Mouse (Mus musculus) G1E (cell line): ENCODE results near the gene Grin2b.

Source experiments
- CTCF ChIP-seq: IDR thresholded peaks from 2 replicates; pipeline ENCODE4 v1.5.1; 2012; ENCODE audit warnings: low read depth, low read length, inconsistent platforms, mixed read lengths
- GATA1 ChIP-seq: IDR thresholded peaks from 2 replicates; pipeline ENCODE4 v1.6.1; 2012; ENCODE audit warnings: borderline replicate concordance, low read length, inconsistent platforms, mixed read lengths
- POLR2AphosphoS5 ChIP-seq: IDR thresholded peaks from 2 replicates; pipeline ENCODE4 v1.6.1; 2012; ENCODE audit warnings: low read depth, low read length, inconsistent platforms; ENCODE audit not compliant: insufficient replicate concordance
- TAL1 ChIP-seq: conservative IDR thresholded peaks from 2 replicates; pipeline ENCODE4 v1.6.1; 2012; ENCODE audit warnings: low read depth, low read length, inconsistent platforms, mixed read lengths

DNA sequence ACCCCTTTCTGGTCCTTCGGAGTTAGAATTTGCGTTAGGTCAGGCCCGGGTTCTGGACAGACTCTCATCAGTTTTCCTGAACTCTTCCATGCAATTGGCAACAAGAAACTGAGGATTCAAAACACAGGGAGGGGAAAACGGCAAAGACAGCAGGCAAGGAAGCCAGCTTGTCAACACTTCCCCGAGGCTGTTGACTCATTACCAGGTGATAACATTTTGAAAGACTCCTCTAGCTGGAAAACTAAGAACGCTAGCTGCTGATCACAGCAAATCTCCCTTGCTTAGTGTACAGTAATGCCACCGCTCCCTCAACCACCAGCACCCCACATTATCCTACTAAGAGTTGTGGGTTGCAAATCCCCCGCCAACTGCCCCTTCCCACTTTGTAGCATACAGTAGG is 266.2 kb downstream of the Grin2b start:
- TF ChIP-seq CTCF (no peak), TAL1 (no peak), POLR2AphosphoS5 (no peak), GATA1 (no peak)
